Mouse (Mus musculus): ENCODE results near the gene Triap1. TPM values are rescaled to one million over a fixed set of nuclear protein-coding genes. Genes with fewer than 3 reads are reported as not detected.
"Not testable (repeated sequence)": the region's sequence is repeated elsewhere in the genome, so short reads cannot be mapped to it uniquely, and the experiment has no call there.

Gene Triap1
- 50.8 and 57.3 TPM in 2 replicates for polyA plus RNA-seq (2016; fragmentation: Nextera tagmentation; extraction: Ambion mirVana)

GRCm38 (mm10) chr5:115340577-115341313 lies at the start of gene Triap1, which contains the start of gene Gatc:
Gene Triap1, plus strand, starts transcription at chr5:115341225.
Gene Gatc, minus strand, starts transcription at chr5:115341178.
- Histone ChIP-seq H3K4me3 (peak within 1 kb of the TSS; percentile 80), H3K4me1 (peaks cover 17% of the 10 kb centered on the region), H3K9me3 (no peaks in the 10 kb centered on the region), H3K27ac (replicated peaks) (peak within 1 kb of the TSS; percentile 84), H3K4me2 (replicated peaks) (peak within 1 kb of the TSS; percentile 75), H3K9ac (replicated peaks) (peak within 1 kb of the TSS; percentile 79), H3K36me3 (peaks cover 49% of the 10 kb centered on the region), H3K27me3 (no peaks in the 10 kb centered on the region)
- under 1% methylated on average over 62 of the region's 62 CpGs for WGBS
- ATAC-seq (ENCODE audit: low FRiP score, low read depth): peak; percentile 85

- Histone ChIP-seq H3K9me3 (no peaks in the 10 kb centered on the region), H3K4me2 (replicated peaks) (no peak overlapping the region), H3K4me1 (peaks cover 12% of the 10 kb centered on the region), H3K27me3 (no peaks in the 10 kb centered on the region), H3K27ac (replicated peaks) (no peak overlapping the region), H3K36me3 (peaks cover 84% of the 10 kb centered on the region), H3K4me3 (no peak overlapping the region), H3K9ac (replicated peaks) (no peak overlapping the region)
- no peak for ATAC-seq (ENCODE audit: low FRiP score, low read depth)
- 88% methylated on average over 8 of the region's 8 CpGs for WGBS
Observed at GRCm38 (mm10) chr5:115294173-115294572, 46.9 kb upstream of the Triap1 start.

- H3K9me3 ChIP-seq: no peaks in the 10 kb centered on the region
- H3K4me2 ChIP-seq (replicated peaks): no peak overlapping the region
- no peak for ATAC-seq (ENCODE audit: low FRiP score, low read depth)
- 86% methylated on average over 10 of the region's 10 CpGs for WGBS
- H3K9ac ChIP-seq (replicated peaks): no peak overlapping the region
- H3K4me1 ChIP-seq: peaks cover 20% of the 10 kb centered on the region
- H3K4me3 ChIP-seq: no peak overlapping the region
- peaks cover 64% of the 10 kb centered on the region for H3K36me3 ChIP-seq
- no peaks in the 10 kb centered on the region for H3K27me3 ChIP-seq
- H3K27ac ChIP-seq (replicated peaks): no peak overlapping the region
Observed at GRCm38 (mm10) chr5:115296347-115296746, 44.7 kb upstream of the Triap1 start.

- Histone ChIP-seq H3K9me3 (no peaks in the 10 kb centered on the region), H3K4me3 (peak overlapping the region; percentile 91), H3K4me1 (peaks cover 24% of the 10 kb centered on the region), H3K9ac (replicated peaks) (peak overlapping the region; percentile 90), H3K27ac (replicated peaks) (peak overlapping the region; percentile 94), H3K36me3 (peaks cover 35% of the 10 kb centered on the region), H3K4me2 (replicated peaks) (peak overlapping the region; percentile 76), H3K27me3 (peaks cover 12% of the 10 kb centered on the region)
- WGBS: under 1% methylated on average over 46 of the region's 46 CpGs
- ATAC-seq (ENCODE audit: low FRiP score, low read depth): peak; percentile 34
Observed at GRCm38 (mm10) chr5:115300035-115300744, 40.8 kb upstream of the Triap1 start.

- peak; percentile 98 for ATAC-seq (ENCODE audit: low FRiP score, low read depth)
- Histone ChIP-seq H3K4me2 (replicated peaks) (peak within 1 kb of the TSS; percentile 76), H3K9me3 (no peaks in the 10 kb centered on the region), H3K36me3 (peaks cover 27% of the 10 kb centered on the region), H3K27ac (replicated peaks) (peak within 1 kb of the TSS; percentile 94), H3K9ac (replicated peaks) (peak within 1 kb of the TSS; percentile 90), H3K4me1 (peaks cover 24% of the 10 kb centered on the region), H3K27me3 (peaks cover 12% of the 10 kb centered on the region), H3K4me3 (peak within 1 kb of the TSS; percentile 91)
- under 1% methylated on average over 63 of the region's 66 CpGs for WGBS
Observed at GRCm38 (mm10) chr5:115300792-115301614, 40.0 kb upstream of the Triap1 start, which contains the start of gene Dynll1. Gene Dynll1, minus strand, starts transcription at chr5:115300999.

GRCm38 (mm10) chr5:115301615-115302014 lies 39.4 kb upstream of the Triap1 start:
- Histone ChIP-seq H3K4me3 (peak overlapping the region; percentile 91), H3K9me3 (no peaks in the 10 kb centered on the region), H3K36me3 (peaks cover 21% of the 10 kb centered on the region), H3K9ac (replicated peaks) (peak overlapping the region; percentile 50; the same call in 1 of the 2 replicates), H3K4me2 (replicated peaks) (peak overlapping the region; percentile 76), H3K4me1 (peaks cover 24% of the 10 kb centered on the region), H3K27ac (replicated peaks) (peak overlapping the region; percentile 52; the same call in 1 of the 2 replicates), H3K27me3 (peaks cover 12% of the 10 kb centered on the region)
- no peak for ATAC-seq (ENCODE audit: low FRiP score, low read depth)
- WGBS: 29% methylated on average over 13 of the region's 13 CpGs

GRCm38 (mm10) chr5:115302190-115302589 lies 38.8 kb upstream of the Triap1 start:
- ATAC-seq (ENCODE audit: low FRiP score, low read depth); H3K9ac ChIP-seq (replicated peaks); H3K4me3 ChIP-seq; H3K4me2 ChIP-seq (replicated peaks); H3K9me3 ChIP-seq; H3K27ac ChIP-seq (replicated peaks): not testable (repeated sequence)
- H3K27me3 ChIP-seq: peaks cover 12% of the 10 kb centered on the region
- peaks cover 16% of the 10 kb centered on the region for H3K36me3 ChIP-seq
- peaks cover 24% of the 10 kb centered on the region for H3K4me1 ChIP-seq
- WGBS: 75% methylated on average over 7 of the region's 7 CpGs

GRCm38 (mm10) chr5:115312354-115312753 lies 28.7 kb upstream of the Triap1 start:
- Histone ChIP-seq H3K9ac (replicated peaks) (no peak overlapping the region), H3K4me2 (replicated peaks) (no peak overlapping the region), H3K27ac (replicated peaks) (no peak overlapping the region), H3K36me3 (no peaks in the 10 kb centered on the region), H3K4me3 (no peak overlapping the region), H3K4me1 (peaks cover 10% of the 10 kb centered on the region), H3K9me3 (no peaks in the 10 kb centered on the region), H3K27me3 (no peaks in the 10 kb centered on the region)
- ATAC-seq (ENCODE audit: low FRiP score, low read depth): no peak
- 82% methylated on average over 4 of the region's 4 CpGs for WGBS

GRCm38 (mm10) chr5:115312816-115313667 lies 28.0 kb upstream of the Triap1 start:
- 84% methylated on average over 10 of the region's 10 CpGs for WGBS
- no peaks in the 10 kb centered on the region for H3K27me3 ChIP-seq
- no peak for ATAC-seq (ENCODE audit: low FRiP score, low read depth)
- H3K9me3 ChIP-seq: no peaks in the 10 kb centered on the region
- no peak overlapping the region for H3K27ac ChIP-seq (replicated peaks)
- peaks cover 17% of the 10 kb centered on the region for H3K4me1 ChIP-seq
- no peak overlapping the region for H3K4me2 ChIP-seq (replicated peaks)
- H3K36me3 ChIP-seq: no peaks in the 10 kb centered on the region
- H3K4me3 ChIP-seq: no peak overlapping the region
- H3K9ac ChIP-seq (replicated peaks): no peak overlapping the region

- H3K9me3 ChIP-seq: no peaks in the 10 kb centered on the region
- 50% methylated on average over 5 of the region's 5 CpGs for WGBS
- no peaks in the 10 kb centered on the region for H3K27me3 ChIP-seq
- peaks cover 22% of the 10 kb centered on the region for H3K4me1 ChIP-seq
- no peak overlapping the region for H3K27ac ChIP-seq (replicated peaks)
- H3K4me3 ChIP-seq: no peak overlapping the region
- no peak for ATAC-seq (ENCODE audit: low FRiP score, low read depth)
- no peaks in the 10 kb centered on the region for H3K36me3 ChIP-seq
- H3K4me2 ChIP-seq (replicated peaks): no peak overlapping the region
- H3K9ac ChIP-seq (replicated peaks): no peak overlapping the region
Observed at GRCm38 (mm10) chr5:115313668-115313943, 27.4 kb upstream of the Triap1 start.

Measured in midbrain, embryonic 12.5 days (tissue).